Mouse (Mus musculus) embryonic fibroblast, embryonic 13.5 days (primary cell): Measurements from ENCODE around the gene Cryl1. TPM values are rescaled to one million over a fixed set of nuclear protein-coding genes. Genes with fewer than 3 reads are reported as not detected.
A peak's percentile ranks its signal among the peaks of the same experiment; 100 is the strongest.

Experiments used
- H3K27ac ChIP-seq: 2 replicates; pipeline ENCODE4 v1.5.1; 2012; ENCODE audit warnings: low read length, control low read depth, inconsistent platforms; ENCODE audit not compliant: insufficient read depth
- H3K4me1 ChIP-seq: 2 replicates; pipeline ENCODE4 v1.6.1; 2011; ENCODE audit warnings: low read length; ENCODE audit not compliant: control insufficient read depth, insufficient read depth
- H3K4me3 ChIP-seq: 2 replicates; pipeline ENCODE4 v1.5.1; 2011; ENCODE audit warnings: mild to moderate bottlenecking, control low read depth, low read length; ENCODE audit not compliant: insufficient read depth
- CTCF ChIP-seq: IDR thresholded peaks from 2 replicates; pipeline ENCODE4 v1.5.1; 2011; ENCODE audit warnings: mild to moderate bottlenecking, control low read depth, low read length, moderate library complexity, borderline replicate concordance; ENCODE audit not compliant: insufficient read depth
- POLR2A ChIP-seq: IDR thresholded peaks from 2 replicates; pipeline ENCODE4 v1.6.1; 2011; ENCODE audit warnings: low read depth, mild to moderate bottlenecking, control low read depth, low read length, moderate library complexity
- polyA plus RNA-seq: library from polyadenylated mRNA; stranded (reverse); fragments of >200 nt; gene quantifications from 2 replicates; pipeline ENCODE4 v1.2.4, GENCODE M21; 2011; ENCODE audit warnings: low read depth; ENCODE audit not compliant: missing spikeins, insufficient read length

Cryl1 gene
- polyA plus RNA-seq, 1 experiment: 12.9 TPM

GRCm38 (mm10) chr14:57291399-57291942 is 106.9 kb downstream of the Cryl1 start:
- Histone ChIP-seq H3K4me1 (peaks cover 11% of the 10 kb centered on the region), H3K27ac (peak overlapping the region; percentile 92), H3K4me3 (no peak overlapping the region)
- TF ChIP-seq POLR2A (no peak), CTCF (no peak)

GRCm38 (mm10) chr14:57289105-57289504 is 109.2 kb downstream of the Cryl1 start:
- no peak for TF ChIP-seq CTCF
- TF ChIP-seq POLR2A: no peak
- H3K27ac ChIP-seq: no peak overlapping the region
- H3K4me1 ChIP-seq: peaks cover 6% of the 10 kb centered on the region
- no peak overlapping the region for H3K4me3 ChIP-seq

GRCm38 (mm10) chr14:57283816-57284215 is 114.5 kb downstream of the Cryl1 start:
- Histone ChIP-seq H3K4me1 (no peaks in the 10 kb centered on the region), H3K4me3 (no peak overlapping the region), H3K27ac (no peak overlapping the region)
- TF ChIP-seq POLR2A: no peak
- TF ChIP-seq CTCF: no peak

- H3K4me3 ChIP-seq: no peak overlapping the region
- H3K4me1 ChIP-seq: no peaks in the 10 kb centered on the region
- no peak overlapping the region for H3K27ac ChIP-seq
- TF ChIP-seq POLR2A: no peak
- no peak for TF ChIP-seq CTCF
Measured at GRCm38 (mm10) chr14:57282591-57282990, 115.7 kb downstream of the Cryl1 start.

- Histone ChIP-seq H3K4me3 (no peak overlapping the region), H3K27ac (no peak overlapping the region), H3K4me1 (no peaks in the 10 kb centered on the region)
- TF ChIP-seq POLR2A: no peak
Measured at GRCm38 (mm10) chr14:57280835-57281234, 117.5 kb downstream of the Cryl1 start.

- TF ChIP-seq CTCF (no peak), POLR2A (no peak)
- Histone ChIP-seq H3K27ac (no peak overlapping the region), H3K4me1 (no peaks in the 10 kb centered on the region), H3K4me3 (no peak overlapping the region)
Measured at GRCm38 (mm10) chr14:57276481-57277012, 121.8 kb downstream of the Cryl1 start.

- Histone ChIP-seq H3K27ac (no peak overlapping the region), H3K4me1 (no peaks in the 10 kb centered on the region), H3K4me3 (no peak overlapping the region)
- TF ChIP-seq CTCF (no peak), POLR2A (no peak)
Measured at GRCm38 (mm10) chr14:57272341-57272740, 126.0 kb downstream of the Cryl1 start.

- no peak for TF ChIP-seq CTCF
- no peak for TF ChIP-seq POLR2A
- no peak overlapping the region for H3K27ac ChIP-seq
- H3K4me1 ChIP-seq: no peaks in the 10 kb centered on the region
- H3K4me3 ChIP-seq: no peak overlapping the region
Measured at GRCm38 (mm10) chr14:57271861-57272260, 126.5 kb downstream of the Cryl1 start.

- Histone ChIP-seq H3K4me1 (no peaks in the 10 kb centered on the region), H3K4me3 (no peak overlapping the region), H3K27ac (no peak overlapping the region)
- TF ChIP-seq POLR2A (no peak), CTCF (no peak)
Measured at GRCm38 (mm10) chr14:57268900-57269299, 129.4 kb downstream of the Cryl1 start.

GRCm38 (mm10) chr14:57268344-57268743 is 130.0 kb downstream of the Cryl1 start:
- TF ChIP-seq CTCF: no peak
- no peak for TF ChIP-seq POLR2A
- no peaks in the 10 kb centered on the region for H3K4me1 ChIP-seq
- no peak overlapping the region for H3K27ac ChIP-seq
- H3K4me3 ChIP-seq: no peak overlapping the region

- H3K4me1 ChIP-seq: no peaks in the 10 kb centered on the region
- no peak overlapping the region for H3K4me3 ChIP-seq
- no peak overlapping the region for H3K27ac ChIP-seq
- no peak for TF ChIP-seq POLR2A
- TF ChIP-seq CTCF: no peak
Measured at GRCm38 (mm10) chr14:57263943-57264342, 134.4 kb downstream of the Cryl1 start.
